Mouse (Mus musculus) fat pad, adult 2 months (tissue): ENCODE data around the gene Ap2s1.
A peak's percentile ranks its signal among the peaks of the same experiment; 100 is the strongest.
"Not testable (repeated sequence)": the region's sequence is repeated elsewhere in the genome, so short reads cannot be mapped to it uniquely, and the experiment has no call there.

Source experiments
- DNase-seq: peaks from one replicate; pipeline ENCODE4 v3.0.0-alpha.2; 2011; ENCODE audit warnings: low read depth, low spot score; ENCODE audit errors: extremely low read depth

The Ap2s1 gene

DNA sequence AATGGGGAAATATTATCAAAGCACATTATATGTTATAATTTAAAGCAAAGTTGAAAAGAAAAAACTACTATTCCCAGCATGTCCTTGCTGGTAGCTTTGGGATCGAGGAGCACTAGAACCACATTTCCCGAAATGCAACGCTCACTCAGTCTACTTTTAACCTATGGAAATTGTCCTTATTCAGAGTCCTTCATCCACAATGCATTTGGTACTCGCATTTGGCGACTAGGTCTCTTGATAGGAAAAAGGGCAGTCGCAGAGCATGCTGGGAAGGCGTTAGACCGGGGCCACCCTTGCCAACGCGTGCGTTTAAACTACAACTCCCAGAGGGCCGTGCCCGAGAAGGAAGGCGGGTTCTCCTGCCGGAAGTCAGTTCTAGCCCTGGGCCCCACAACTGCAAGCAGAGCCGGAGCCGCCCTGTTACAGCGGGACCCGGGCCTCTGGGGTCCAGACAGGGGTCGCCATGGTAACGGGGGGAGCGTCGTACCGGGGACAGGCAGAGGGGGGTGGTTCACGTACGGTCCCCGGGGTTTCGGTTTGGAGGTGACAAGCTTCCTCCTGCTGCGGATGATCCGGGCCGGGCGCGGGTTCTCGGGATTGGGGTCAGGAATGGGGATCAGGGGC lies at the start of gene Ap2s1:
TSS of gene Ap2s1 (plus strand) at position 338 of the 624 bp plus-strand sequence.
- peak; percentile 95 for DNase-seq

DNA sequence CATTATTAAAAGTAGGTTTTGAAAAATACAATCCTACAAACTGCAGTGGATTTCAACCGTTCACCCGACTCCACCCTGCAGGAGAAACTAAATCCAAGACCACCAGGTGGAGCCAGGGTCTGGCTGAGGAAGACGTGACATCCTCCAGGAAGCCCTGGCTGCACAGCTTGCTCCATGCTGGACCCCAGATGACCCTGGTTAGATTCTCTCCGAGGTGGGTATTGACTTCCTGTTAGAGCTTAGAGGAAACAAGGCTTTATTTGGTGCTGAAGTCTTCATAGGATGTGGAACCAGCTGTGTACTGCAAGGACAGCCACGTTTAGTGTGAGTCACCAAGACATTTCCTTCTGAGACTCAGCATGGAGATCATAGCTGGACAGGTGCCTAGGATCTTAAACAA lies 49.0 kb upstream of the Ap2s1 start:
- peak; percentile 18 for DNase-seq

DNA sequence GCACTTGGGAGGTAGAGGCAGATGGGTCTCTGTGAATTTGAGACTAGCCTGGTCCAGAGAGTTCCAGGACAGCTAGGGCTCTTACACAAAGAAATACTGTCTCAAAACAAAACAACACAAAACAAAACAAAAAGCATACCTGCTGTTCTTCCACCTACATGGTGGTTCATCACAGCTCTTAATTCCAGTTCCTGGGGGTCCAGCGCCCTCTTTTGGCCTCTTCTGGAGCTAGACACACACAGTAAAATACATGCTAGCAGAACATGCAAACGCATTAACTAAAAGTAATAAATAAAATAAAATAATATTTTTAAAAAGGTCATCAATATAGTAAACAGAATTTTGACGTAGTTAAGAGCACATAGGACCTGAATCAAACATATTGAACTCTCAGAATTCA lies 43.2 kb upstream of the Ap2s1 start:
- DNase-seq = no peak

DNA sequence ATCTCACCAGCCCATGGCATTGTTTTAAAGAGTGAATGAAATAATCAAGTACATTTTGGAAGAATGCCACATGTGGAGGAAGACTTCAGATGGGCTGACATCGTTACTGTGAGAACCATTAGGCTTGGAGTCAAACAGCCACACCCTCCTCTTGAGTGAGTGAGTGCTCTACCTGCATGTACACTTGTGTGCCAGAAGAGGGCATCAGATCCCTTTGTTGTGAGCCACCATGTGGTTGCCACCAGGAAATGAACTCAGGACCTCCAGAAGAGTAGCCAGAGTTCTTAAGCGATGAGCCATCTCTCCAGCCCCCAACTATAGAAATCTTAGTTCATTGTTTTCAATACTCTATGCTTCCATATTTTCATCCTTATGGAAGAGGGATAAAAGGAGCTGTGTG lies 39.2 kb upstream of the Ap2s1 start:
- no peak for DNase-seq

- no peak for DNase-seq
These were observed 37.6 kb upstream of the Ap2s1 start for GRCm38 (mm10) chr7:16700583-16700982.

- no peak for DNase-seq
These were observed 31.8 kb upstream of the Ap2s1 start for GRCm38 (mm10) chr7:16706385-16706784.

DNA sequence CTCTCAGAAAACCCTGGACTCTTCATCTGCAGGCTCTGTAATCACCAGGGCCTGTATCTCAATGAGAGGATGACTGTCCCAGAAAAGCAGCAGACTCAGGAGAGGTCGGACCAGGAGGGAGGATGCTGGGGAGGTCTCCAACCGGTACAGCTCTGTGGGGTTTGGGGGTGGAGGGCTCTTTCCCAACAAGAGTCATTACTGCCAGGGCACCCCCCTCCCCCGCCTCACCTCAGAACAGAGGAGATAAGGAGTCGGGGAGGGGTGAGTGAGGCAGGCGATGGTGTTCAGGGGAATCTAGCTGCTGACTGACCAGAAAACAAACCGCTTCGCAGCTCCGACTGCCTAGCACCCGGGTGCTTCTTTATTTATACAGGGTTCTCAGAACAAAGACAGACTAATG lies 30.0 kb upstream of the Ap2s1 start:
- no peak for DNase-seq

GRCm38 (mm10) chr7:16710604-16711003 lies 27.6 kb upstream of the Ap2s1 start:
- DNase-seq = no peak

DNA sequence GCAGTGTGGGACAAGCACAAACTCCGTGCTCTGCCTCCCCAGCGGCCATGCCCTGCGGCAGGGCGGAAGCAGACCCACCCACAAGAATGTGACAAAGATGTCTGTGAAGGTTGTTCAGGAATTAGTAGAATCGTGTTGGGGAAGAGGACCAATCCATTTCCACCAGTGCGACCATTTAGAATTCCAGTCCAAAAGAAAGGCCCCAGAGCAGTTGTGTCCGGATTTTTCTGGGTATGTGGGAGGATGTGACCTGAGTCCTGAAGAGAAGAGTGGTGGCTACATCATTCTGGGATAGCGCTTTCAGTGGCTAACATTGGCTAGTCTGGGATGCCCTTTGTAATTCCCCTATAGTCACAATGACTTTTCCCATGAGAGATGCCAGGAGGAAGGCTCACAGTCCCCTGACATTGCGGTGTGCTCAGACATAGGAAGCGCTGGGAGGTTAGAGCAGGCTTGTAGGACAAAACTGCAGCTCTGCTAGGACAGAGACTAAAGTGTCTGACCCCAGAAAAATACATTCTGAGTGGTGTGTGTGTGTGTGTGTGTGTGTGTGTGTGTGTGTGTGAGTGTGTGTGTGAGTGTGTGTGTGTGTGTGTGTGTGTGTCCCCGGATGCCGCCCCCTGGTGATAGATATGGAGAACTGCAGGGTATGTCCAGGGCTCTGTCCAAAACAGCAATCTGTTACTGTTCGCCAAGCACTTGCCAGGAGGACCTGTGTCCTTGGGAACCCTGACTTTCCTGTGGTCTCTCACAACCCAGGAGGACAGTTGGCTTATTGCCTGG lies 25.4 kb upstream of the Ap2s1 start:
- no peak for DNase-seq

GRCm38 (mm10) chr7:16716456-16717152 lies 21.6 kb upstream of the Ap2s1 start:
- not testable (repeated sequence) for DNase-seq

DNA sequence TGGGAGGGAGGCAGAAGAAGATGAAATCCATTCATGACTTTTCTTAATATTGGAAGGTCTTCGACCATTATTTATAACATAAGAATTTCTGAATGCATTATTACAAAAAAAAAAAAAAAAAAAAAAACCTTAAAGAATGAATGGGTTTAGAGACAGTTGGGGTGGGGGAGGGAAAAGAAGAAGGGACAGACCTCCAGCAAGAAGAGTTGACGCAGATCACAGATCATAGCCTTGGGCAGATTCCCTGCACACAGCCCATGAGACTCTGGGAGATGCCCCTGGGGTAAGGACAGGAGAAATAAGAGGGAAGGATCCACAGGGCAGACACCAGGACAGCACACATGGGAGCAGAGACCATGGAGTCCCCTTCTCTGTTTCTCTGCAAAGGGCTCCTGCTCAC lies 16.6 kb upstream of the Ap2s1 start, which contains the start of gene Ceacam9:
TSS of gene Ceacam9 (plus strand) at position 301 of the 400 bp plus-strand sequence.
- no peak for DNase-seq

GRCm38 (mm10) chr7:16722490-16722889 lies 15.7 kb upstream of the Ap2s1 start:
- DNase-seq = not testable (repeated sequence)

DNA sequence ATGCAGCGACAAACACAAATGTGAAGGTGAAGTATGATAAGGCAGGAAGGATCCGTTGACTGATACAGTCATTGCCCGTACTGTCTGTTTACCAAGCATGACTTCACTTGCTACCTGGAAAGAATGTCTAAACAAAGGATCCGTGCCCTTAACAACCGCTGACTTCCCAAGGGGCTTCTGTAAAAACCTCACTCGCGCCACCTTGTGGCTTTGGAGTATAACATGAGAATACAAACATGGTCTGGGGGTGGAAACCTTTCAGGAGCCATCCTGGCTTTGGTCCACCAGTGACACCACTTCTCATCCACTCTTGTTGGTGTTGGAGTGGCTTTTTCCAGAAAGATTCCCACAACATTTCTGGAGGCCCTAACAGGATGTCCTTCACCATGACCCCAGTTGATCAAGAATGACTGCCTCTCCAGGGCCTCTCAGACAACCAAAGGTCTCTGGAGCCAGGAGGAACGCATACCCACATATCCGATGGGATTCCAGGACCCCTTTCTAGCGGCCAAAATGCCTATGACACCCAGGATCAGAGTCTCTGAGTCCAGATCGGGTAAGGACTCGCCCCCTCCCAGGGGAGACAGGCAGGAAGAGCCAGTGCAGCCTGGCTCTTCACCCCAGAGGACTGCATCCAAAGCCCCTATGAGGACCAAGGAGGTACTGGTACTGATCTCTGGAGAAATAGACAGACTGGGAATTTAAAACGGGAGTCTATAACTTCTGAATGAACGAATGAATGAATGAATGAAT lies 9.4 kb upstream of the Ap2s1 start:
- no peak for DNase-seq

- not testable (repeated sequence) for DNase-seq
These were observed 8.6 kb upstream of the Ap2s1 start for GRCm38 (mm10) chr7:16729563-16729962.

DNA sequence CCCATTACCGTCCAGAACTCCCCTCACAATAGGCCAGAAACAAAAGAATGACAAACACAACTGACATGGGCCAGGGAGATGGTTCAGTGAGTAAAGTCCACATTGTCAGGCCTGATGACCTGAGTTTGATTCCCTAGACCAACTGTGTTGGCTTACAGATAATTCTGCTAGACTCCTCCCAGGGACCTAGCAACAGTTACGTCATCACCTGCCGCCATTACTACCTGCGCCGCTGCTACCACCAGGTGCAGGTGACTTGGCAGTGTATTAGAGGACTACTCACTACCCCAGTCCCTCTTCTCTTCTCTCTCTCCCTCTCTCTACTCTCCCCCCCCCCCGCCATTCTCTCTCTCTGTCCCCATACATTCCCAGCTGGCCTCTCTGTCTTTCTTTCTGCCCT lies 7.4 kb upstream of the Ap2s1 start:
- DNase-seq = no peak

GRCm38 (mm10) chr7:16731893-16732422 lies 6.3 kb upstream of the Ap2s1 start:
- no peak for DNase-seq

- DNase-seq = no peak
These were observed 571 bp upstream of the Ap2s1 start for GRCm38 (mm10) chr7:16737606-16738072.

DNA sequence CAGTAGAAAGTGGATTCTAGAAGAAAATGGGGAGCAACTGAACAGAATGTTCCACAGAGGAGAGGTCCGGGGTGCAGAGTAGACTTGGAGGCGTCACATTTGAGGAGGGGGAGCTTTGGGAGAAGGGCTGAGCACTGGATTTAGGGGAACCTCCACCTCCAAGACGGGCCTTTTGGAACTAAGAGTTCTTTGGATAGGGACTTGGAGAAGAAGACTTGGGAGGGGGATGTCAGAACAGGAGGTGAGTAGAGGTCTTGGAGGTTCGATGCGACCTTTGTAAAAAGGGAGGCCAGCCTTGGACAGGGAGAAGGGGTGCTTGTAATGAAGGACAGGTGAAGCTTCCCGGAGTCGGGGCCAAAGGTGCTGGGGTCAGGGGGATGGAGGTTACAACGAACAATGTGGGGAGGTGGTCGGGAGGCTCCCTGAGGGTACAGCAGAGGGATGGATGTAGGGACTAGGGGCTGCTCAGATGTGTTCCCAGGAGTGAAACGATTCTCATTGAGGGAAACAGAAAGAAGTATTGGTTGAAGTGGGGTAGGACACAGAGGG lies 920 bp downstream of the Ap2s1 start:
- DNase-seq = no peak

GRCm38 (mm10) chr7:16745373-16745772 lies 7.2 kb downstream of the Ap2s1 start:
- DNase-seq = no peak

DNA sequence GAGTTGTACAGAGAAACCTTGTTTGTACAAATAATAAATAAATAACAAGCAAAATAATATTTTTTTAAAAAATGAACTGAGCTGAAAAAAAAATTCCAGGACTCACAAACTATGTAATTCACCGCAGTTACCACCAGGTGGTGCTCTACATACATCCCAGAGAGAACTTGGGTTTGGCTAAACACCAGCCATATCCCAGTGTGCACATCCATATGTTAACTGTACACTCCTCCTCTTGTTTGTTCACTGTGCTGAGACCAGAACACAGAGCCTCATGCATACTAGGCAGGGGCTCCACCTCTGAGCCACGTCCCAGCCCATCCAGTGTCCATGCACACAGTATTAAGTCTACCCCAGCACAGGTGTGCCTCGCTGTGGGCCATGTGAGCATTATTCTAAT lies 7.9 kb downstream of the Ap2s1 start:
- DNase-seq = no peak
